Mouse (Mus musculus): ENCODE results near the gene Pctp.

GRCm38 (mm10) chr11:89969131-89969530 lies 33.6 kb downstream of the Pctp start:
- TF ChIP-seq CTCF (IDR thresholded peaks at IDR 0.05; ENCODE audit: low read depth) = no peak
- no peak for TF ChIP-seq EP300 (IDR thresholded peaks at IDR 0.05; ENCODE audit: low read depth)

Measured in liver, embryonic 14.5 days (tissue).